ENCODE assay signal across 15 mouse cellular contexts in the genomic region with DNA sequence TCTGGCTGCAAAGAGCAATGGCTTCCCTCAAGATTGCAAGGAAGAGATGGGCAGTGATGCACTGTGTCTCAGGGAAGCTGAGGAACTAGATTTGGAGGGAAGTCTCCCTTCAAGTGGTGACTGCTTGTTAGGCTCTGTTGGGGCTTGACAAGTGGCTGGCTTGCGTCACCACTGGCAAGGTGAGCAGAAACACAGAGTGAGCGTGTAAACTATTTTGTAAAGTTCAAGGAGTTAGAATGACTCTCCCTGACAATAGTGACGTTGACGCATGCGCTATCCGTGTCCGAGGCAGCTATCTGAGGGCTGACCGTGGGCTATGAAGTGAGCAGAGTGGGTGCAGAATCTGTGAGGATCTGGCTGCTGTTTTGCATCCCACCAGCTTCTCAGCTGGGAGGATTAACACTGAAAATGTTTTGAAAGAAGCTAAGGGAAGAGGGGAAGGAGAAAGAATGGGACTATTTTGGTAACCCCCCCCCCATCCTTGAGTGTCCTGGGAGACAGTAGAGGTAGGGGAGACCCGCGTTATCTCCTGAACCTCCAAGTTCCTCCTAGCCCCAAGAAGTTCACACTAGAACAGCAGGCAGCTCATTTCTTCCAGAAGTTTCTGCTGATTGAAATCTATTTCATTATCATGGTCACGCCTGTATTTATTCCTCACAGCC. TPM values are rescaled to one million over a fixed set of nuclear protein-coding genes. Genes with fewer than 3 reads are reported as not detected.
A peak's percentile ranks its signal among the peaks of the same experiment; 100 is the strongest.
DNase-seq lines count a peak whose midpoint lies in the region; ATAC-seq and TF ChIP-seq lines count a peak whose summit lies in the region.
"Had no signal": no experiment of that assay in that cellular context is flagged by ENCODE, and none has a peak within 500 bp of the region (broad histone marks: within the 10 kb centered on the region; RNA-seq: fewer than 3 reads in every experiment).

No protein-coding gene starts in this region.

- no peak overlapping the region for H3K4me3 ChIP-seq in hindbrain, embryonic 13.5 days
- H3K4me3 ChIP-seq in hindbrain, embryonic 12.5 days = no peak overlapping the region
- no peak overlapping the region for H3K4me3 ChIP-seq in brown adipose tissue, adult 24 weeks (ENCODE audit: insufficient read depth, low read depth, low read length)
- H3K4me3 ChIP-seq in heart, embryonic 15.5 days = no peak overlapping the region
- H3K4me3 ChIP-seq in lung, embryonic 14.5 days (ENCODE audit: low read depth, low read length) = no peak overlapping the region
- H3K4me3 ChIP-seq: neural tube, embryonic 12.5 days had no signal

- H3K36me3 ChIP-seq in hindbrain, embryonic 13.5 days = no peaks in the 10 kb centered on the region
- H3K36me3 ChIP-seq in hindbrain, embryonic 12.5 days = no peaks in the 10 kb centered on the region
- H3K36me3 ChIP-seq in heart, embryonic 15.5 days = no peaks in the 10 kb centered on the region
- H3K36me3 ChIP-seq in lung, embryonic 14.5 days (ENCODE audit: insufficient read depth) = peaks cover 26% of the 10 kb centered on the region

- H3K27ac ChIP-seq in hindbrain, embryonic 13.5 days = 0 out of 2 replicates have a peak overlapping the region, but pooled peaks have one; percentile 19
- H3K27ac ChIP-seq in hindbrain, embryonic 12.5 days = no peak overlapping the region
- H3K27ac ChIP-seq in brown adipose tissue, adult 24 weeks (replicated peaks; ENCODE audit: low read depth, low read length) = peak overlapping the region; percentile 39; the same call in 1 of the 2 replicates
- H3K27ac ChIP-seq in heart, embryonic 15.5 days = peak overlapping the region; percentile 52
- H3K27ac ChIP-seq in lung, embryonic 14.5 days (ENCODE audit: low read depth) = peak overlapping the region; percentile 93
- H3K27ac ChIP-seq: neural tube, embryonic 12.5 days had no signal

- ATAC-seq in hindbrain, embryonic 13.5 days (ENCODE audit: low FRiP score) = no peak
- ATAC-seq in hindbrain, embryonic 12.5 days (ENCODE audit: low FRiP score) = no peak
- no peak for ATAC-seq in heart, embryonic 15.5 days (replicated peaks; ENCODE audit: insufficient number of reproducible peaks, insufficient read depth, low FRiP score, low read depth)
- ATAC-seq in lung, embryonic 14.5 days (ENCODE audit: insufficient read depth) = peak; percentile 57
- ATAC-seq in megakaryocyte progenitor cell, adult 5-6 weeks (replicated peaks; ENCODE audit: poor library complexity) = no peak
- ATAC-seq: forebrain, embryonic 14.5 days had no signal

- intact Hi-C loops in left cerebral cortex, postnatal 36 days (cut with DNase I) = no loop called here
- intact Hi-C loops in left cerebral cortex, postnatal 14 days (cut with DNase I) = no loop called here

- DNase-seq in lung, embryonic 14.5 days = no peak
- DNase-seq in left cerebral cortex, postnatal 36 days (ENCODE audit: low spot score in 2 of 2) = no peak
- DNase-seq in left cerebral cortex, postnatal 14 days (ENCODE audit: low spot score in 2 of 2) = no peak
- DNase-seq: layer of hippocampus, adult 9-11 months; right cerebral cortex, postnatal 14 days; thymus, adult 18-20 months had no signal

- H3K9me3 ChIP-seq in hindbrain, embryonic 13.5 days = no peaks in the 10 kb centered on the region
- no peaks in the 10 kb centered on the region for H3K9me3 ChIP-seq in hindbrain, embryonic 12.5 days (replicated peaks)
- H3K9me3 ChIP-seq in heart, embryonic 15.5 days (replicated peaks) = no peaks in the 10 kb centered on the region
- H3K9me3 ChIP-seq in lung, embryonic 14.5 days (ENCODE audit: low read depth, low read length) = no peaks in the 10 kb centered on the region
- H3K9me3 ChIP-seq: neural tube, embryonic 12.5 days had no signal

- no peak for TF ChIP-seq CTCF in lung, embryonic 14.5 days (IDR thresholded peaks at IDR 0.05; ENCODE audit: low read depth)

- H3K4me1 ChIP-seq in hindbrain, embryonic 13.5 days (replicated peaks) = no peaks in the 10 kb centered on the region
- H3K4me1 ChIP-seq in hindbrain, embryonic 12.5 days = 0 out of 2 replicates have a peak, but pooled peaks cover 4% of the 10 kb centered on the region
- peaks cover 8% of the 10 kb centered on the region; the same call in 1 of the 2 replicates for H3K4me1 ChIP-seq in brown adipose tissue, adult 24 weeks (ENCODE audit: control insufficient read depth, insufficient read depth, insufficient read length, low read length)
- peaks cover 8% of the 10 kb centered on the region for H3K4me1 ChIP-seq in heart, embryonic 15.5 days (replicated peaks)
- peaks cover 17% of the 10 kb centered on the region for H3K4me1 ChIP-seq in lung, embryonic 14.5 days (ENCODE audit: insufficient read depth)
- H3K4me1 ChIP-seq: neural tube, embryonic 12.5 days had no signal

- H3K9ac ChIP-seq in hindbrain, embryonic 13.5 days = no peak overlapping the region
- H3K9ac ChIP-seq in hindbrain, embryonic 12.5 days = no peak overlapping the region
- no peak overlapping the region for H3K9ac ChIP-seq in heart, embryonic 15.5 days
- no peak overlapping the region for H3K9ac ChIP-seq in lung, embryonic 14.5 days
- H3K9ac ChIP-seq: neural tube, embryonic 12.5 days had no signal

- WGBS in hindbrain, embryonic 13.5 days = 84% methylated on average over 11 of the region's 11 CpGs
- WGBS in hindbrain, embryonic 12.5 days = 85% methylated on average over 11 of the region's 11 CpGs
- WGBS in heart, embryonic 15.5 days = 37% methylated on average over 11 of the region's 11 CpGs
- 35% methylated on average over 11 of the region's 11 CpGs for WGBS in lung, embryonic 14.5 days

- no peaks in the 10 kb centered on the region for H3K27me3 ChIP-seq in hindbrain, embryonic 13.5 days
- no peaks in the 10 kb centered on the region for H3K27me3 ChIP-seq in hindbrain, embryonic 12.5 days
- no peaks in the 10 kb centered on the region for H3K27me3 ChIP-seq in heart, embryonic 15.5 days
- no peaks in the 10 kb centered on the region for H3K27me3 ChIP-seq in lung, embryonic 14.5 days (ENCODE audit: insufficient read depth, low read length)
- H3K27me3 ChIP-seq: neural tube, embryonic 12.5 days had no signal

- H3K4me2 ChIP-seq in hindbrain, embryonic 13.5 days = no peak overlapping the region
- no peak overlapping the region for H3K4me2 ChIP-seq in hindbrain, embryonic 12.5 days (replicated peaks)
- peak overlapping the region; percentile 25 for H3K4me2 ChIP-seq in heart, embryonic 15.5 days
- H3K4me2 ChIP-seq in lung, embryonic 14.5 days = peak overlapping the region; percentile 18; the same call in 1 of the 2 replicates
- H3K4me2 ChIP-seq: neural tube, embryonic 12.5 days had no signal

RNA-seq across cellular contexts. Expression of gene Sparcl1, which starts 18.0 kb away (rescaled TPM):
- polyA plus RNA-seq in hindbrain, embryonic 13.5 days (2015; fragmentation: Nextera tagmentation; extraction: Ambion mirVana) = 150 and 151 TPM in 2 replicates
- 78.8 and 85.8 TPM in 2 replicates for polyA plus RNA-seq in hindbrain, embryonic 12.5 days (2016; fragmentation: Nextera tagmentation; extraction: Ambion mirVana)
- polyA plus RNA-seq in brown adipose tissue, adult 24 weeks (2012; ENCODE audit: insufficient read depth, insufficient read length, missing spikeins) = 101 and 132 TPM in 2 replicates
- 113 and 115 TPM in 2 replicates for polyA plus RNA-seq in heart, embryonic 15.5 days (2015; fragmentation: Nextera tagmentation; extraction: Ambion mirVana)
- polyA plus RNA-seq in lung, embryonic 14.5 days (2014; fragmentation: Nextera tagmentation; extraction: Ambion mirVana) = 296 and 307 TPM in 2 replicates
- total RNA-seq in megakaryocyte progenitor cell, adult 5-6 weeks (2015) = not detected in 2 replicates
- total RNA-seq in megakaryocyte progenitor cell, adult 5-6 weeks (2017) = not detected in 2 replicates
- total RNA-seq in left cerebral cortex, postnatal 36 days (2021) = 1,000 to 10,000 TPM; 1,441 to 1,623 TPM
- 1,000 to 10,000 TPM; 1,229 to 1,307 TPM for total RNA-seq in left cerebral cortex, postnatal 14 days (2021)
- total RNA-seq: common myeloid progenitor, adult 5-6 weeks; granulocyte monocyte progenitor cell, adult 5-6 weeks had no signal

RNA-seq across cellular contexts. Expression of gene Gm17660, which starts 18.1 kb away (rescaled TPM):
- not detected in 2 replicates for polyA plus RNA-seq in hindbrain, embryonic 13.5 days (2015; fragmentation: Nextera tagmentation; extraction: Ambion mirVana)
- polyA plus RNA-seq in hindbrain, embryonic 12.5 days (2016; fragmentation: Nextera tagmentation; extraction: Ambion mirVana) = not detected in 2 replicates
- polyA plus RNA-seq in brown adipose tissue, adult 24 weeks (2012; ENCODE audit: insufficient read depth, insufficient read length, missing spikeins) = not detected in 2 replicates
- 0.35 TPM in 1 of 2 replicates, not detected in the other for polyA plus RNA-seq in heart, embryonic 15.5 days (2015; fragmentation: Nextera tagmentation; extraction: Ambion mirVana)
- polyA plus RNA-seq in lung, embryonic 14.5 days (2014; fragmentation: Nextera tagmentation; extraction: Ambion mirVana) = not detected in 2 replicates
- total RNA-seq in megakaryocyte progenitor cell, adult 5-6 weeks (2015) = not detected in 2 replicates
- total RNA-seq in megakaryocyte progenitor cell, adult 5-6 weeks (2017) = not detected in 2 replicates
- 1 to 10 TPM in 1 of 2 experiments, not detected in 1; 1.0 TPM for total RNA-seq in left cerebral cortex, postnatal 36 days (2021)
- total RNA-seq in left cerebral cortex, postnatal 14 days (2021) = not detected
- total RNA-seq: common myeloid progenitor, adult 5-6 weeks; granulocyte monocyte progenitor cell, adult 5-6 weeks had no signal
- polyA plus RNA-seq: neural tube, embryonic 12.5 days had no signal

RNA-seq across cellular contexts. Expression of gene Nudt9, which starts 49.4 kb away (rescaled TPM):
- polyA plus RNA-seq in hindbrain, embryonic 13.5 days (2015; fragmentation: Nextera tagmentation; extraction: Ambion mirVana) = 67.0 and 70.4 TPM in 2 replicates
- polyA plus RNA-seq in hindbrain, embryonic 12.5 days (2016; fragmentation: Nextera tagmentation; extraction: Ambion mirVana) = 64.7 and 70.4 TPM in 2 replicates
- polyA plus RNA-seq in brown adipose tissue, adult 24 weeks (2012; ENCODE audit: insufficient read depth, insufficient read length, missing spikeins) = 57.0 and 62.7 TPM in 2 replicates
- polyA plus RNA-seq in heart, embryonic 15.5 days (2015; fragmentation: Nextera tagmentation; extraction: Ambion mirVana) = 49.9 and 50.2 TPM in 2 replicates
- polyA plus RNA-seq in lung, embryonic 14.5 days (2014; fragmentation: Nextera tagmentation; extraction: Ambion mirVana) = 62.0 and 66.6 TPM in 2 replicates
- 26.1 and 27.6 TPM in 2 replicates for total RNA-seq in megakaryocyte progenitor cell, adult 5-6 weeks (2015)
- 54.8 and 64.6 TPM in 2 replicates for total RNA-seq in megakaryocyte progenitor cell, adult 5-6 weeks (2017)
- total RNA-seq in left cerebral cortex, postnatal 36 days (2021) = 10 to 100 TPM; 55.7 to 66.0 TPM
- total RNA-seq in left cerebral cortex, postnatal 14 days (2021) = 10 to 100 TPM; 56.4 to 61.9 TPM

Comparison
In these comparisons a context has a peak if more than half of its experiments do, and no peak if none do; other contexts are left out.
1. H3K4me2 ChIP-seq: peak in heart, embryonic 15.5 days (single experiment) and lung, embryonic 14.5 days (single experiment); none in hindbrain, embryonic 13.5 days (single experiment) and hindbrain, embryonic 12.5 days (single experiment).